Mouse (Mus musculus) E14TG2a.4 (cell line): Measurements from ENCODE around the gene Npas2.

ENCODE experiments used
- H3K27me3 ChIP-seq: 2 replicates; pipeline ENCODE4 v1.6.1; 2014; ENCODE audit warnings: low read length, control low read depth; ENCODE audit not compliant: insufficient read depth
- H3K36me3 ChIP-seq: 2 replicates; pipeline ENCODE4 v1.6.1; 2014; ENCODE audit warnings: low read length, control low read depth; ENCODE audit not compliant: insufficient read depth
- H3K4me1 ChIP-seq: replicated peaks from 2 replicates; pipeline ENCODE4 v1.6.1; 2014; ENCODE audit warnings: low read depth, low read length, control low read depth
- H3K4me3 ChIP-seq: replicated peaks from 2 replicates; pipeline ENCODE4 v1.5.1; 2014; ENCODE audit warnings: mild to moderate bottlenecking, low read length
- H3K9me3 ChIP-seq: 2 replicates; pipeline ENCODE4 v1.6.1; 2014; ENCODE audit warnings: low read length, control low read depth
- CTCF ChIP-seq: conservative IDR thresholded peaks from 2 replicates; pipeline ENCODE4 v1.5.1; 2014; ENCODE audit warnings: low read length
- NANOG ChIP-seq: IDR thresholded peaks from 2 replicates; pipeline ENCODE4 v1.6.1; 2014; ENCODE audit warnings: borderline replicate concordance, low read length, mixed read lengths
- POU5F1 ChIP-seq: IDR thresholded peaks from 2 replicates; pipeline ENCODE4 v1.6.1; 2014; ENCODE audit warnings: low read length, borderline replicate concordance

Npas2 gene

DNA sequence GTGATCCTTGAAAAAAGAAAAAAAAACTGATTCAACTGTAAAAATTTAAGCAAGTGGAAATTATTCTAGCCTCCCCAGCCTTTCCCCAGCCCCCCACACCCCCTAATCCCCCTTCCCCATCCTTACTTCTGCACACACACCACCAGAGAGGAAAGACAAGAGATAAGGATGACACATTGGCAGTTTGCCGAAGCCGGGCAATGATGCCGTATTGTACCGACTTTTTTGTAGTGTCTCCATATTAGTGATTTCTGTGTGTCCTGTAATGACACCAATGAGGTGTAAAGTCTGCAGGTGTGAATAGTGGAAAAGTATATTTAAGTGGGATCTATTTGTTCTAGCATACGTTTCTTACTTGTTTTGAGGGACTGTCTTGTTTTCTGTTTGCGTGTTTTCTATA, 146.6 kb downstream of the Npas2 start:
- Histone ChIP-seq H3K9me3 (no peaks in the 10 kb centered on the region), H3K4me3 (no peak overlapping the region), H3K4me1 (peaks cover 17% of the 10 kb centered on the region), H3K36me3 (no peaks in the 10 kb centered on the region), H3K27me3 (peaks cover 62% of the 10 kb centered on the region)
- TF ChIP-seq CTCF (no peak), POU5F1 (no peak), NANOG (no peak)

GRCm38 (mm10) chr1:39340647-39341046, 147.1 kb downstream of the Npas2 start:
- TF ChIP-seq POU5F1 = no peak
- peak; percentile 27 for TF ChIP-seq CTCF
- Histone ChIP-seq H3K4me3 (no peak overlapping the region), H3K4me1 (peaks cover 13% of the 10 kb centered on the region), H3K36me3 (no peaks in the 10 kb centered on the region), H3K9me3 (no peaks in the 10 kb centered on the region), H3K27me3 (peaks cover 62% of the 10 kb centered on the region)

GRCm38 (mm10) chr1:39341807-39342206, 148.3 kb downstream of the Npas2 start:
- no peaks in the 10 kb centered on the region for H3K9me3 ChIP-seq
- H3K4me3 ChIP-seq = no peak overlapping the region
- peaks cover 8% of the 10 kb centered on the region; the same call in 1 of the 2 replicates for H3K4me1 ChIP-seq
- TF ChIP-seq NANOG = no peak
- TF ChIP-seq CTCF = no peak
- no peak for TF ChIP-seq POU5F1
- peaks cover 55% of the 10 kb centered on the region for H3K27me3 ChIP-seq
- H3K36me3 ChIP-seq = no peaks in the 10 kb centered on the region

GRCm38 (mm10) chr1:39343242-39343641, 149.7 kb downstream of the Npas2 start:
- no peaks in the 10 kb centered on the region for H3K9me3 ChIP-seq
- TF ChIP-seq POU5F1 = no peak
- no peak for TF ChIP-seq NANOG
- TF ChIP-seq CTCF = no peak
- peaks cover 45% of the 10 kb centered on the region for H3K27me3 ChIP-seq

DNA sequence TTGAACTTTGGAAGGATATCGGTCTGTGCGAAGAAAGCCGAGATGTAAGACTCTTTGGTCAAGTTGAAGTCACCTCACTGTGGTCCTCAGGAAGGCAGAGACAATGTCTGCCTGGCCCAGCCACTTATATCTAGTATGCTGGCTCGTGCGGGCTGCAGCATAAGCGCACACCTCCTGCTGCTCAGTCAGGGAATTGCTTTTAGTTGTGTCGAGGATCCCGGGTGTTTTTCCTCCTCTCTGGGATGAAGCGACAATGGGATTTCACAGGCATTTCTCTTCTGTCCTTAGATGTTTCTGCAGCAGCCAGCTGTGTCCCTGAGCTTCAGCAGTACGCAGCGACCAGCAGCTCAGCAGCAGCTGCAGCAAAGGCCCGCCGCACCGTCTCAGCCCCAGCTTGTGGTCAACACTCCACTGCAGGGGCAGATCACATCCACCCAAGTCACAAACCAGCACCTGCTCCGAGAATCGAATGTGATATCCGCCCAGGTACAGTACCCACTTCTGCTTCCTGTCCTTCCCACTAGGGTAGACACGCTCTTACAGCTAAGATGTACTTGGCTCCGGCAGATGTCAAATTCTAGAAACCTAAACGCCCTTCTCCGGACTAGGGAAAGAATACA, 151.6 kb downstream of the Npas2 start:
- Histone ChIP-seq H3K27me3 (peaks cover 35% of the 10 kb centered on the region), H3K36me3 (no peaks in the 10 kb centered on the region), H3K4me3 (peak overlapping the region; percentile 60), H3K4me1 (peaks cover 30% of the 10 kb centered on the region), H3K9me3 (no peaks in the 10 kb centered on the region)
- TF ChIP-seq CTCF = peak; percentile 35
- no peak for TF ChIP-seq NANOG
- no peak for TF ChIP-seq POU5F1

More at GRCm38 (mm10) chr1:39343242-39343641, 149.7 kb downstream of the Npas2 start:
- no peak overlapping the region for H3K4me3 ChIP-seq
- peaks cover 12% of the 10 kb centered on the region; the same call in 1 of the 2 replicates for H3K4me1 ChIP-seq
- no peaks in the 10 kb centered on the region for H3K36me3 ChIP-seq

DNA sequence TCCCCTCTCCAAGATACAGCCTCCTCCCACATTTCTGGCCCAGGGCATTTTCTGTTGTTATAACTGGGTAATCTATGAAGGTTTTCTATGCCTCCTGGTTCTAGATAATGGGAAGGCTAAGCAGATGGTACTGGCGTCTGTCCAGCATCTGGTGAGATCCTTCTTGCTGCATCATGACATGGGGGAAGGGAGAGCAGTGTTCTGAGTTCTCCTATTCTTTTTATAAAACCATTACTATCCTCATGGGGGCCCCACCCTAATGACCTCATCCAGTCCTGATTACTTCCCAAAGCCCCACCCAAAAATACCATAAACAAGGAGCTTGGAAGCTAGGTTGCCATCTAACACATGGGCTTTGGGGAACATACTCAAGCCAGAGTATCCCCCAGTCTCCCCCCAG, 155.5 kb downstream of the Npas2 start:
- no peaks in the 10 kb centered on the region for H3K36me3 ChIP-seq
- H3K27me3 ChIP-seq = peaks cover 15% of the 10 kb centered on the region
- TF ChIP-seq POU5F1 = no peak
- TF ChIP-seq CTCF = no peak
- peaks cover 32% of the 10 kb centered on the region for H3K4me1 ChIP-seq
- H3K4me3 ChIP-seq = no peak overlapping the region
- H3K9me3 ChIP-seq = no peaks in the 10 kb centered on the region

DNA sequence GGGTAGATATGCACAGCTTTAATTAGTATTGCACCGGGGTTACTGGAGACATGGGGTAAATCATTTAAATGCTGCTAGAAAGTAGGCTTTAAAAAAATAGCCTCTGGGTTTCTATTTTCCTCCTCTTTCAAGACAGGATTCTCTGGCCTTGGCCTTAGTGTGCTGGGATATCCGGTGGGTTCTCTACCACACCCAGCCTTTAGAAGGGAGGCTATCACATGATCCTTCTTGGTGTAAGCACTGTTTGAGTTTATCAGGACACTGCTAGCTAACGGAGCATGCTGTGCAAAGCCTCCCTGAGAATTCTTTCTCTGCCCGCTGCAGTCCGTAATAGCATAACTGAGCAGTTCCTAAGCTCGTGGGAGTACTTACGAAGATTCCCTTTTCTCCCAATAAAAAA, 155.9 kb downstream of the Npas2 start:
- H3K9me3 ChIP-seq = no peaks in the 10 kb centered on the region
- no peak overlapping the region for H3K4me3 ChIP-seq
- H3K36me3 ChIP-seq = no peaks in the 10 kb centered on the region
- TF ChIP-seq NANOG (no peak), POU5F1 (no peak), CTCF (no peak)
- peaks cover 32% of the 10 kb centered on the region for H3K4me1 ChIP-seq
- peaks cover 15% of the 10 kb centered on the region for H3K27me3 ChIP-seq

DNA sequence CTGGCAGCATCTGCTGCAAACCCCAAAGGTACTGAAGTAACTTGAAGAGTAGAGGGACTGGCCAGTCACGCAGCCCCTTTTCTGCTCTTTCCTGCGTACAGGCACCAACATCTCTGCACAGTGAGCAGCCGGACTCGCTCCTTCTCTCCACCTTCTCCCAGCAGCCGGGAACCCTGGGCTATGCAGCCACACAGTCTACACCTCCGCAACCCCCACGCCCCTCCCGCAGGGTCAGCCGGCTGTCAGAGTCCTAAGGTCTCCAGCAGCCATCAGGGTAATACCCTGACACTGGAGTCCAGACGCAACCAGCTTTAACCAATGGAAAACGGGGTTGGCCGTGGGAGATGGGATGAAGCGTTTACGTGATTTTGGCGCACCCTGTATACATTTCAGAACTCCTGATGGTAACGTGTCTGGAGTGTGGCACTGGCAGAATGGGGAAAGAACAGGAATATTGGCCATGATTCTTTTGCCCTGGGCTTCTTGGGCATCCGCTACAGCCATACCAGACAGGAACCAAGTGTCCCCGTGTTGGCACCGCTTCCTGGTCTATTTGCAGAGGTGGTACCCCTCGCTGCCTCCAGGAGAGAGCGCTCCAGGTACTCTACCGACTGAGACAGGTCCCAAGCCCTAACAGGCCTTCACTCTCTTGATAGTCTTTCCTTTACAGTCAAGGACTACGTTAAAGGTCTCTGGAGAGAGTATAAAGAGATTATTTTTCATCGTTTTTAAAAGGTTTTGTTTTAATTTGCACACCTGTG, 168.4 kb downstream of the Npas2 start:
- H3K9me3 ChIP-seq = no peaks in the 10 kb centered on the region
- H3K4me1 ChIP-seq = peaks cover 44% of the 10 kb centered on the region
- TF ChIP-seq NANOG (no peak), POU5F1 (no peak), CTCF (no peak; the same call in 1 of the 2 replicates)
- H3K27me3 ChIP-seq = peaks cover 30% of the 10 kb centered on the region
- peak overlapping the region; percentile 71 for H3K4me3 ChIP-seq
- H3K36me3 ChIP-seq = no peaks in the 10 kb centered on the region
